Mouse (Mus musculus): ENCODE data around the gene Olfr67. TPM values are rescaled to one million over a fixed set of nuclear protein-coding genes. Genes with fewer than 3 reads are reported as not detected.

The Olfr67 gene
- not detected for polyA plus RNA-seq (2017; shearing (Covaris generic))

GRCm38 (mm10) chr7:103791721-103792120 is at the start of gene Olfr67:
Gene Olfr67, minus strand, starts transcription at chr7:103791821.

GRCm38 (mm10) chr7:103840268-103840667 is 48.6 kb upstream of the Olfr67 start, which contains the start of gene Hbb-bh2:
Gene Hbb-bh2, minus strand, starts transcription at chr7:103840520.

DNA sequence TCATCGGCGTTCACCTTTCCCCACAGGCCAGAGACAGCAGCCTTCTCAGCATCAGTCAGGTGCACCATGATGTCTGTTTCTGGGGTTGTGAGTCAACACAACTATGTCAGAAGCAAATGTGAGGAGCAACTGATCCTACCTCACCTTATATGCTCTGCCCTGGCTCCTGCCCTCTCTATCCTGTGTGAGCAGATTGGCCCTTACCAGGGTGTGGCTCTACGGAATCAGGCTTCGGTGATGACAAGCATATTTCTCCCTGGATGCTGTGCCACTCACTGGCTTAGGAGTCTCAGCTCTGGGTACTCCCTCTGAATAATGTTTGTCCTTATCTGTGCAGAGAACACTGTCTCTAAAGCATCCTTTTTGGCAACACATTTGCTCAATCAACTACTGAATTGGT is 36.2 kb upstream of the Olfr67 start, which contains the start of gene Hbb-bs:
Gene Hbb-bs (minus strand): TSS at position 289 of the 400 bp plus-strand sequence.

GRCm38 (mm10) chr7:103813766-103814165 is 22.1 kb upstream of the Olfr67 start, which contains the start of gene Hbb-bt:
Gene Hbb-bt, minus strand, starts transcription at chr7:103813996.

DNA sequence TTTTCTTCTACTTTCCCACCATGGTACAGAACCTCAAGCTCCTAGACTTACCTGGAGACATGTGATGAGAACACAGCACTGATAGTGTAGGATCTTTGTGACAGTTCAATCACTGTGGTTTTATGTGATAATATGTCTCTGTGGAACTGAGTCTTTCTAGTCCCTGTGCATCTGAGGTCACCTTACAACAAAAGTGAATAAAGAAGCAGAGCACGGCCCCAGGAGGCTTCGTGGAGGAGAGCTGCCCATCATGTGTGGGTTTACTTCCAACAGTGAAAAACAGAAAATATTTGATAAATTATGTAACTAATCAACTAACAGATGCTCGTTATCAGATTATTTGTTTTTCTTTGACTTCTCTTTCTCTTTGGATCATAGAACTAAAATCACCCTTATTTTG is 12.0 kb downstream of the Olfr67 start, which contains the start of gene Olfr68:
Gene Olfr68 (minus strand): TSS at position 101 of the 400 bp plus-strand sequence.

GRCm38 (mm10) chr7:103771494-103771893 is 20.1 kb downstream of the Olfr67 start, which contains the start of gene Olfr69:
Gene Olfr69, minus strand, starts transcription at chr7:103771594.

DNA sequence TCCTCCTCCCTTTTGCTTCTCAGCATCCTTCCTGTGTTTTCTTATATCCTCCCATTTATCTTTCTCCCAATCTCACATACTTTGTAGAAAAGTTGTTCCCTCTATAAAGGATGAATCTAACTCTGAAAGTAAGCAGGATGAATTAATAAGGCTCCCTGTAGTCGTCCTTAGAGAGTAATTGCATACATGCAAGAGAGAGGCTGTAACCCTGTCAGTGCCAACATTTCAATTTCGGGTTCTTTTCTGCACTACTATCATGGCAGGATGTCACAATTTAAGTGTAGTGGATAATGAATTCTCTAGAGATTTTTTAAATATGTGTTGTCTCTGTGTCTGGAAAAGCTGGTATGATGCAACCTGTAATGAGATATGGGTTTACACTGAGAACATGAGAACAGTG is 34.4 kb downstream of the Olfr67 start, which contains the start of gene Olfr630:
Gene Olfr630 (minus strand): TSS at position 101 of the 400 bp plus-strand sequence.

GRCm38 (mm10) chr7:103744843-103745242 is 46.8 kb downstream of the Olfr67 start, which contains the start of gene Olfr629:
Gene Olfr629, minus strand, starts transcription at chr7:103744943.

Other genes with a start within 250 kb of the Olfr67 start
- gene Olfr612, start 249.1 kb downstream of the Olfr67 start, polyA plus RNA-seq (2017; shearing (Covaris generic)), result not detected
- not detected for gene Olfr613, start 243.7 kb downstream of the Olfr67 start, polyA plus RNA-seq (2017; shearing (Covaris generic))
- not detected for gene Olfr615, start 235.7 kb downstream of the Olfr67 start, polyA plus RNA-seq (2017; shearing (Covaris generic))
- gene Olfr616, start 222.7 kb downstream of the Olfr67 start, polyA plus RNA-seq (2017; shearing (Covaris generic)), result not detected
- gene Olfr617, start 218.8 kb downstream of the Olfr67 start, polyA plus RNA-seq (2017; shearing (Covaris generic)), result not detected
- gene Olfr618, start 201.7 kb downstream of the Olfr67 start, polyA plus RNA-seq (2017; shearing (Covaris generic)), result not detected
- under 1 TPM in 1 of 2 experiments, not detected in 1; 0.11 TPM for gene Olfr619, start 191.2 kb downstream of the Olfr67 start, polyA plus RNA-seq (2017; shearing (Covaris generic))
- gene Olfr620, start 179.3 kb downstream of the Olfr67 start, polyA plus RNA-seq (2017; shearing (Covaris generic)), result under 1 TPM; 0.24 to 0.61 TPM
- not detected for gene Olfr622, start 149.1 kb downstream of the Olfr67 start, polyA plus RNA-seq (2017; shearing (Covaris generic))
- gene Olfr623, start 128.1 kb downstream of the Olfr67 start, polyA plus RNA-seq (2017; shearing (Covaris generic)), result not detected
- gene Olfr624, start 120.6 kb downstream of the Olfr67 start, polyA plus RNA-seq (2017; shearing (Covaris generic)), result under 1 TPM; 0.05 to 0.10 TPM
- not detected for gene Olfr625-ps1, start 109.1 kb downstream of the Olfr67 start, polyA plus RNA-seq (2017; shearing (Covaris generic))
- not detected for gene Olfr243, start 77.2 kb downstream of the Olfr67 start, polyA plus RNA-seq (2017; shearing (Covaris generic))
- gene Olfr628, start 61.4 kb downstream of the Olfr67 start, polyA plus RNA-seq (2017; shearing (Covaris generic)), result not detected
- not detected for gene Olfr629, start 46.9 kb downstream of the Olfr67 start, polyA plus RNA-seq (2017; shearing (Covaris generic))
- not detected for gene Olfr630, start 34.5 kb downstream of the Olfr67 start, polyA plus RNA-seq (2017; shearing (Covaris generic))
- not detected for gene Olfr69, start 20.2 kb downstream of the Olfr67 start, polyA plus RNA-seq (2017; shearing (Covaris generic))
- gene Olfr68, start 12.1 kb downstream of the Olfr67 start, polyA plus RNA-seq (2017; shearing (Covaris generic)), result not detected
- gene Hbb-bt, start 22.2 kb upstream of the Olfr67 start, polyA plus RNA-seq (2017; shearing (Covaris generic)), result 10 to 100 TPM in 1 of 2 experiments, under 1 TPM in 1; 0.96 to 10.7 TPM
- gene Hbb-bs, start 36.3 kb upstream of the Olfr67 start, polyA plus RNA-seq (2017; shearing (Covaris generic)), result 10 to 100 TPM; 11.6 to 54.5 TPM
- gene Hbb-bh2, start 48.7 kb upstream of the Olfr67 start, polyA plus RNA-seq (2017; shearing (Covaris generic)), result 1 to 10 TPM in 1 of 2 experiments, under 1 TPM in 1; 0.29 to 2.1 TPM
- gene Hbb-bh1, start 51.3 kb upstream of the Olfr67 start, polyA plus RNA-seq (2017; shearing (Covaris generic)), result 1 to 10 TPM; 1.6 to 7.8 TPM
- gene Hbb-y, start 61.4 kb upstream of the Olfr67 start, polyA plus RNA-seq (2017; shearing (Covaris generic)), result under 1 TPM in 1 of 2 experiments, not detected in 1; 0.77 TPM
- not detected for gene Olfr66, start 94.4 kb upstream of the Olfr67 start, polyA plus RNA-seq (2017; shearing (Covaris generic))
- gene Olfr64, start 102.7 kb upstream of the Olfr67 start, polyA plus RNA-seq (2017; shearing (Covaris generic)), result under 1 TPM; 0.05 to 0.42 TPM
- gene Olfr65, start 111.7 kb upstream of the Olfr67 start, polyA plus RNA-seq (2017; shearing (Covaris generic)), result not detected
- not detected for gene Olfr631, start 137.0 kb upstream of the Olfr67 start, polyA plus RNA-seq (2017; shearing (Covaris generic))
- gene Olfr632, start 142.5 kb upstream of the Olfr67 start, polyA plus RNA-seq (2017; shearing (Covaris generic)), result not detected
- not detected for gene Olfr633, start 152.6 kb upstream of the Olfr67 start, polyA plus RNA-seq (2017; shearing (Covaris generic))
- under 1 TPM; 0.06 to 0.16 TPM for gene Olfr635, start 179.3 kb upstream of the Olfr67 start, polyA plus RNA-seq (2017; shearing (Covaris generic))
- not detected for gene Olfr638, start 206.9 kb upstream of the Olfr67 start, polyA plus RNA-seq (2017; shearing (Covaris generic))
- gene Olfr639, start 225.5 kb upstream of the Olfr67 start, polyA plus RNA-seq (2017; shearing (Covaris generic)), result under 1 TPM; 0.04 to 0.12 TPM
- not detected for gene Olfr640, start 233.8 kb upstream of the Olfr67 start, polyA plus RNA-seq (2017; shearing (Covaris generic))
- gene Olfr641, start 243.6 kb upstream of the Olfr67 start, polyA plus RNA-seq (2017; shearing (Covaris generic)), result not detected